ENCODE assay signal across 8 mouse cellular contexts in genomic region chr3:89101812-89102494, GRCm38 (mm10). TPM values are rescaled to one million over a fixed set of nuclear protein-coding genes. Genes with fewer than 3 reads are reported as not detected.
DNase-seq lines count a peak whose midpoint lies in the region; ATAC-seq and TF ChIP-seq lines count a peak whose summit lies in the region.

Fdps (minus strand) TSS chr3:89101959.

- H3K79me3 ChIP-seq in C2C12 (ENCODE audit: low read depth), result peaks cover 21% of the 10 kb centered on the region

- H3K79me2 ChIP-seq in C2C12 (ENCODE audit: control insufficient read depth, insufficient read depth), result peaks cover 30% of the 10 kb centered on the region
- H3K79me2 ChIP-seq in liver, adult 2 months (ENCODE audit: control insufficient read depth, insufficient read depth, low read length), result no peaks in the 10 kb centered on the region
- peaks cover 48% of the 10 kb centered on the region for H3K79me2 ChIP-seq in myocyte (ENCODE audit: control insufficient read depth, insufficient read depth)

- H3K4me2 ChIP-seq in heart, embryonic 11.5 days, result peak within 1 kb of the TSS; percentile 74
- peak within 1 kb of the TSS; percentile 76 for H3K4me2 ChIP-seq in kidney, embryonic 16.5 days (replicated peaks; ENCODE audit: low read depth, low read length)
- peak within 1 kb of the TSS; percentile 93 for H3K4me2 ChIP-seq in myocyte (ENCODE audit: low read depth)

- H3K9ac ChIP-seq in heart, embryonic 11.5 days (ENCODE audit: low read depth, low read length), result peak within 1 kb of the TSS; percentile 75
- peak within 1 kb of the TSS; percentile 70 for H3K9ac ChIP-seq in kidney, embryonic 16.5 days (replicated peaks; ENCODE audit: low read length)
- H3K9ac ChIP-seq in liver, adult 2 months (ENCODE audit: low read depth, low read length), result peak within 1 kb of the TSS; percentile 88

- H3K36me3 ChIP-seq in C2C12 (ENCODE audit: control insufficient read depth, insufficient read depth) (peaks cover 29% of the 10 kb centered on the region), myocyte (ENCODE audit: control insufficient read depth, insufficient read depth) (peaks cover 23% of the 10 kb centered on the region)
- H3K36me3 ChIP-seq in erythroblast, embryonic 14.5 days (ENCODE audit: control insufficient read depth), result peaks cover 38% of the 10 kb centered on the region
- peaks cover 10% of the 10 kb centered on the region for H3K36me3 ChIP-seq in heart, embryonic 11.5 days (ENCODE audit: control insufficient read depth, insufficient read depth, low read length)
- peaks cover 22% of the 10 kb centered on the region for H3K36me3 ChIP-seq in kidney, embryonic 16.5 days (ENCODE audit: insufficient read depth, low read length)
- peaks cover 19% of the 10 kb centered on the region for H3K36me3 ChIP-seq in liver, adult 2 months (ENCODE audit: control insufficient read depth, insufficient read depth, low read length)
- no peaks in the 10 kb centered on the region for H3K36me3 ChIP-seq in splenic B cell, adult 2 months (ENCODE audit: control insufficient read depth, insufficient read depth, low read length, poor library complexity, severe bottlenecking)

- no peak for TF ChIP-seq CTCF in C2C12 (IDR thresholded peaks at IDR 0.05; ENCODE audit: control insufficient read depth, insufficient read depth, insufficient read length)
- peak; percentile 34; the same call in 1 of the 2 replicates for TF ChIP-seq CTCF in brain, embryonic 14.5 days (IDR thresholded peaks at IDR 0.05; ENCODE audit: borderline replicate concordance, extremely low read depth, insufficient read depth, insufficient read length)
- no peak for TF ChIP-seq CTCF in liver, adult 2 months (IDR thresholded peaks at IDR 0.05; ENCODE audit: low read depth, low read length)

- WGBS in heart, embryonic 11.5 days (ENCODE audit: insufficient replicate concordance), result under 1% methylated on average over 26 of the region's 26 CpGs
- WGBS in kidney, embryonic 16.5 days, result under 1% methylated on average over 26 of the region's 26 CpGs
- WGBS in liver, adult 2 months, result under 1% methylated on average over 26 of the region's 26 CpGs

- H3K4me1 ChIP-seq in erythroblast, embryonic 14.5 days (ENCODE audit: control insufficient read depth), result peaks cover 50% of the 10 kb centered on the region
- peaks cover 8% of the 10 kb centered on the region for H3K4me1 ChIP-seq in heart, embryonic 11.5 days (ENCODE audit: control insufficient read depth, insufficient read depth, low read length)
- H3K4me1 ChIP-seq in kidney, embryonic 16.5 days (ENCODE audit: insufficient read depth, low read length), result peaks cover 25% of the 10 kb centered on the region
- peaks cover 30% of the 10 kb centered on the region for H3K4me1 ChIP-seq in liver, adult 2 months (ENCODE audit: control insufficient read depth, insufficient read depth, low read length)

- peak within 1 kb of the TSS; percentile 74 for H3K4me3 ChIP-seq in C2C12 (ENCODE audit: insufficient read depth, poor library complexity, severe bottlenecking)
- peak within 1 kb of the TSS; percentile 73 for H3K4me3 ChIP-seq in erythroblast, embryonic 14.5 days (replicated peaks)
- peak within 1 kb of the TSS; percentile 78 for H3K4me3 ChIP-seq in heart, embryonic 11.5 days (ENCODE audit: low read depth, low read length)
- H3K4me3 ChIP-seq in kidney, embryonic 16.5 days (ENCODE audit: low read length), result peak within 1 kb of the TSS; percentile 63
- H3K4me3 ChIP-seq in liver, adult 2 months (ENCODE audit: insufficient read depth, low read depth, low read length), result peak within 1 kb of the TSS; percentile 89
- peak within 1 kb of the TSS; percentile 77 for H3K4me3 ChIP-seq in myocyte

- peak; percentile 100 for ATAC-seq in heart, embryonic 11.5 days (replicated peaks; ENCODE audit: insufficient number of reproducible peaks, low FRiP score, low TSS enrichment)
- peak; percentile 99 for ATAC-seq in kidney, embryonic 16.5 days (ENCODE audit: low FRiP score, low TSS enrichment)

- H3K27ac ChIP-seq in heart, embryonic 11.5 days (ENCODE audit: low read depth, low read length), result no peak within 1 kb of the TSS
- peak within 1 kb of the TSS; percentile 76 for H3K27ac ChIP-seq in kidney, embryonic 16.5 days (ENCODE audit: low read length)
- peak within 1 kb of the TSS; percentile 83 for H3K27ac ChIP-seq in liver, adult 2 months (replicated peaks; ENCODE audit: insufficient read depth, low read depth, low read length)

- H3ac ChIP-seq in C2C12 (ENCODE audit: control insufficient read depth, insufficient read length, low read depth) (peak within 1 kb of the TSS; percentile 64), myocyte (ENCODE audit: control insufficient read depth, insufficient read length) (peak within 1 kb of the TSS; percentile 61)

- H3K9me3 ChIP-seq in erythroblast, embryonic 14.5 days (ENCODE audit: control insufficient read depth, low read length), result no peaks in the 10 kb centered on the region
- no peaks in the 10 kb centered on the region for H3K9me3 ChIP-seq in heart, embryonic 11.5 days (replicated peaks; ENCODE audit: control insufficient read depth, low read length)
- H3K9me3 ChIP-seq in kidney, embryonic 16.5 days (ENCODE audit: low read length), result no peaks in the 10 kb centered on the region

- DNase-seq in brain, embryonic 14.5 days (ENCODE audit: low read depth), result peak; percentile 100
- DNase-seq in liver, adult 2 months (ENCODE audit: extremely low read depth, low read depth, low spot score), result peak; percentile 100
- peak; percentile 99 for DNase-seq in splenic B cell, adult 2 months (ENCODE audit: low read depth, low spot score)

- TF ChIP-seq POLR2A in brain, embryonic 14.5 days (IDR thresholded peaks at IDR 0.05; ENCODE audit: borderline replicate concordance, extremely low read depth, insufficient read depth, insufficient read length, poor library complexity, severe bottlenecking), result no peak
- TF ChIP-seq POLR2A in liver, adult 2 months (IDR thresholded peaks at IDR 0.05; ENCODE audit: extremely low read depth, insufficient read depth, low read length), result peak; percentile 76; the same call in 1 of the 2 replicates
- TF ChIP-seq POLR2A in myocyte (IDR thresholded peaks at IDR 0.05; ENCODE audit: insufficient read length, low read depth), result peak; percentile 51

- H3K27me3 ChIP-seq in C2C12 (ENCODE audit: control insufficient read depth, insufficient read depth, insufficient read length) (no peaks in the 10 kb centered on the region), myocyte (ENCODE audit: control insufficient read depth, insufficient read depth, insufficient read length) (no peaks in the 10 kb centered on the region)
- no peaks in the 10 kb centered on the region for H3K27me3 ChIP-seq in erythroblast, embryonic 14.5 days (ENCODE audit: control insufficient read depth)
- no peaks in the 10 kb centered on the region for H3K27me3 ChIP-seq in heart, embryonic 11.5 days (ENCODE audit: control insufficient read depth, insufficient read depth, low read length)
- no peaks in the 10 kb centered on the region for H3K27me3 ChIP-seq in kidney, embryonic 16.5 days (ENCODE audit: insufficient read depth, low read length)
- H3K27me3 ChIP-seq in liver, adult 2 months (ENCODE audit: control insufficient read depth, insufficient read depth, low read length), result no peaks in the 10 kb centered on the region
- H3K27me3 ChIP-seq in splenic B cell, adult 2 months (ENCODE audit: control insufficient read depth, insufficient read depth, low read length, poor library complexity, severe bottlenecking), result no peaks in the 10 kb centered on the region

TF ChIP-seq in C2C12, 6 proteins besides CTCF, POLR2A, EP300 and RAD21:
- TF ChIP-seq MYOD1 (IDR thresholded peaks at IDR 0.05; ENCODE audit: control insufficient read depth, insufficient read length, low read depth) (no peak), CEBPB (IDR thresholded peaks at IDR 0.05; ENCODE audit: low read depth) (no peak), MAX (IDR thresholded peaks at IDR 0.05) (peak; percentile 43), USF1 (IDR thresholded peaks at IDR 0.05; ENCODE audit: low read depth) (peak; percentile 69)

TF ChIP-seq in myocyte, 11 proteins besides CTCF, POLR2A, EP300 and RAD21:
- TF ChIP-seq MAX (IDR thresholded peaks at IDR 0.05; ENCODE audit: low read depth) (peak; percentile 22), TCF3 (IDR thresholded peaks at IDR 0.05; ENCODE audit: insufficient read length, low read depth) (no peak), USF1 (IDR thresholded peaks at IDR 0.05; ENCODE audit: low read depth) (peak; percentile 64), REST (IDR thresholded peaks at IDR 0.05; ENCODE audit: insufficient read depth, insufficient read length) (no peak), MYOG (IDR thresholded peaks at IDR 0.05; ENCODE audit: control insufficient read depth in 1 of 3, insufficient read depth in 1 of 3, insufficient read length in 2 of 3, low read depth in 2 of 3) (peak in 1 of 3 experiments; percentile 0), POLR2AphosphoS2 (IDR thresholded peaks at IDR 0.05; ENCODE audit: insufficient read length, low read depth) (peak; percentile 77), CEBPB (IDR thresholded peaks at IDR 0.05; ENCODE audit: insufficient read depth, poor library complexity, severe bottlenecking) (no peak), TCF12 (IDR thresholded peaks at IDR 0.05; ENCODE audit: insufficient read depth, poor library complexity, severe bottlenecking) (no peak), E2F4 (IDR thresholded peaks at IDR 0.05; ENCODE audit: insufficient read depth) (peak; percentile 27), MYOD1 (IDR thresholded peaks at IDR 0.05; ENCODE audit: control insufficient read depth in 1 of 3, insufficient read length in 2 of 3, low read depth in 2 of 3) (peak in 1 of 3 experiments; percentile 6), SRF (IDR thresholded peaks at IDR 0.05; ENCODE audit: control insufficient read depth, insufficient read length, low read depth) (no peak)
TF ChIP-seq in myocyte: peak in this region for 6.

RNA-seq across cellular contexts. Expression of gene Fdps, which starts in this region (rescaled TPM):
- polyA plus RNA-seq in C2C12 (2012; fragmentation: generic; extraction: Trizol) (384 TPM), myocyte (2012; fragmentation: generic; extraction: Trizol) (863 TPM)
- 169 and 202 TPM in 2 replicates for polyA plus RNA-seq in brain, embryonic 14.5 days (2012; rRNA removed)
- 1.1 and 1.3 TPM in 2 replicates for polyA plus RNA-seq in erythroblast, embryonic 14.5 days (2012)
- polyA plus RNA-seq in heart, embryonic 11.5 days (2014; fragmentation: Nextera tagmentation; extraction: Ambion mirVana), result 165 and 178 TPM in 2 replicates
- polyA plus RNA-seq in kidney, embryonic 16.5 days (2015; fragmentation: Nextera tagmentation; extraction: Ambion mirVana), result 175 and 179 TPM in 2 replicates
- total RNA-seq in liver, adult 2 months (2014; rRNA removed), result 467 and 510 TPM in 2 replicates
- polyA plus RNA-seq in liver, adult 2 months (2012; rRNA removed), result 388 and 397 TPM in 2 replicates

Comparison
In these comparisons a context has a peak if more than half of its experiments do, and no peak if none do; other contexts are left out.
1. RNA of gene Fdps (polyA plus RNA-seq): 863 TPM in myocyte (single experiment), 388 to 397 TPM in liver, adult 2 months, 384 TPM in C2C12 (single experiment), 169 to 202 TPM in brain, embryonic 14.5 days, 175 to 179 TPM in kidney, embryonic 16.5 days and 165 to 178 TPM in heart, embryonic 11.5 days; 1.1 to 1.3 TPM in erythroblast, embryonic 14.5 days; every median in the first group is over 10 times any median in the second.
2. Peak in every context shown above with its lines, with median percentiles within 50 percentile points of each other: H3K4me3 ChIP-seq, DNase-seq, H3K4me2 ChIP-seq and H3K9ac ChIP-seq.